Mouse (Mus musculus): ENCODE results near the gene Cgn.
"Not testable (repeated sequence)": the region's sequence is repeated elsewhere in the genome, so short reads cannot be mapped to it uniquely, and the experiment has no call there.

DNA sequence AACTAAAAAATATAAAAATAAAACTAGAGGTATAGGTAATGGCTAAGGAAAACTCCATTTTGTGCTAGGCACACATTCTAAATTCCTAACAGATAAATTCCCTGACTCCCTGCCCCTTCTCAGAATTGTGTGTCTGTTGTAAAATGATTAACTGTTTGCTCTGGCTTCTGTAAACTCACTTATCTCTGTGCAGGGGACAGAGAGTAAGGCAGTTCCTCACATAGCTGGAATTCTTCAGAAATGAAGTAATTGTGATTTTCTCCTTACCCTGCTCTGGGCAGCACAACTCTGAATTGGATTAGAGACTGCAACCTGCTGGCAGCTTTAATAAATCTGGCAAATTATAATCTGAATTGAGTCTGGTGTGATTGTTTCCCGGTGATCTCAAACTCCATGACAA, 68.0 kb downstream of the Cgn start:
- not testable (repeated sequence) for TF ChIP-seq GATA1, TAL1 (IDR thresholded peaks at IDR 0.05; ENCODE audit: low read length)
